Mouse (Mus musculus): Measurements from ENCODE around the gene Tnfrsf11a. TPM values are rescaled to one million over a fixed set of nuclear protein-coding genes. Genes with fewer than 3 reads are reported as not detected.
"Not testable (repeated sequence)": the region's sequence is repeated elsewhere in the genome, so short reads cannot be mapped to it uniquely, and the experiment has no call there.

Gene Tnfrsf11a
- total and polyA plus RNA-seq, 2 experiments from 2014 or later, result 1.1 to 4.0 TPM

GRCm38 (mm10) chr1:105801252-105801651 is 20.7 kb downstream of the Tnfrsf11a start:
- no peak overlapping the region for H3K9ac ChIP-seq (replicated peaks; ENCODE audit: low read length)
- H3K4me2 ChIP-seq (ENCODE audit: low read depth, low read length), result no peak overlapping the region
- H3K36me3 ChIP-seq (ENCODE audit: insufficient read depth, low read length), result no peaks in the 10 kb centered on the region
- DNase-seq (ENCODE audit: low spot score), result no peak
- H3K27me3 ChIP-seq (ENCODE audit: insufficient read depth, low read length), result no peaks in the 10 kb centered on the region
- ATAC-seq, result no peak
- H3K27ac ChIP-seq, result no peak overlapping the region
- no peaks in the 10 kb centered on the region for H3K9me3 ChIP-seq (ENCODE audit: low read length)
- H3K4me1 ChIP-seq (ENCODE audit: insufficient read depth, low read length), result no peaks in the 10 kb centered on the region
- H3K4me3 ChIP-seq (ENCODE audit: low read length), result no peak overlapping the region
- no peak for TF ChIP-seq CTCF (IDR thresholded peaks at IDR 0.05; ENCODE audit: low read depth)

GRCm38 (mm10) chr1:105802941-105803340 is 22.4 kb downstream of the Tnfrsf11a start:
- no peaks in the 10 kb centered on the region for H3K4me1 ChIP-seq (ENCODE audit: insufficient read depth, low read length)
- H3K27ac ChIP-seq, result no peak overlapping the region
- H3K36me3 ChIP-seq (ENCODE audit: insufficient read depth, low read length), result no peaks in the 10 kb centered on the region
- no peak overlapping the region for H3K4me2 ChIP-seq (ENCODE audit: low read depth, low read length)
- ATAC-seq (no peak), DNase-seq (ENCODE audit: low spot score) (no peak)
- no peaks in the 10 kb centered on the region for H3K27me3 ChIP-seq (ENCODE audit: insufficient read depth, low read length)
- H3K9ac ChIP-seq (replicated peaks; ENCODE audit: low read length), result no peak overlapping the region
- no peak for TF ChIP-seq CTCF (IDR thresholded peaks at IDR 0.05; ENCODE audit: low read depth)
- H3K4me3 ChIP-seq (ENCODE audit: low read length), result no peak overlapping the region
- H3K9me3 ChIP-seq (ENCODE audit: low read length), result no peaks in the 10 kb centered on the region
- WGBS, result 72% methylated on average over 6 of the region's 6 CpGs

GRCm38 (mm10) chr1:105804285-105804684 is 23.8 kb downstream of the Tnfrsf11a start:
- Histone ChIP-seq H3K4me1 (ENCODE audit: insufficient read depth, low read length) (no peaks in the 10 kb centered on the region), H3K36me3 (ENCODE audit: insufficient read depth, low read length) (no peaks in the 10 kb centered on the region), H3K4me3 (ENCODE audit: low read length) (no peak overlapping the region), H3K27me3 (ENCODE audit: insufficient read depth, low read length) (no peaks in the 10 kb centered on the region), H3K27ac (no peak overlapping the region), H3K4me2 (ENCODE audit: low read depth, low read length) (no peak overlapping the region), H3K9ac (replicated peaks; ENCODE audit: low read length) (no peak overlapping the region), H3K9me3 (ENCODE audit: low read length) (no peaks in the 10 kb centered on the region)
- no peak for TF ChIP-seq CTCF (IDR thresholded peaks at IDR 0.05; ENCODE audit: low read depth)
- 84% methylated on average over 3 of the region's 3 CpGs for WGBS
- DNase-seq (ENCODE audit: low spot score) (no peak), ATAC-seq (no peak)

- no peak for ATAC-seq
- Histone ChIP-seq H3K27me3 (ENCODE audit: insufficient read depth, low read length) (no peaks in the 10 kb centered on the region), H3K4me2 (ENCODE audit: low read depth, low read length) (no peak overlapping the region), H3K9me3 (ENCODE audit: low read length) (no peaks in the 10 kb centered on the region), H3K27ac (no peak overlapping the region), H3K9ac (replicated peaks; ENCODE audit: low read length) (no peak overlapping the region), H3K4me1 (ENCODE audit: insufficient read depth, low read length) (no peaks in the 10 kb centered on the region), H3K36me3 (ENCODE audit: insufficient read depth, low read length) (no peaks in the 10 kb centered on the region), H3K4me3 (ENCODE audit: low read length) (no peak overlapping the region)
- no peak for DNase-seq (ENCODE audit: low spot score)
- TF ChIP-seq CTCF (IDR thresholded peaks at IDR 0.05; ENCODE audit: low read depth), result no peak
- 90% methylated on average over 4 of the region's 4 CpGs for WGBS
Observed at GRCm38 (mm10) chr1:105805565-105805964, 25.0 kb downstream of the Tnfrsf11a start.

- Histone ChIP-seq H3K36me3 (ENCODE audit: insufficient read depth, low read length) (no peaks in the 10 kb centered on the region), H3K27me3 (ENCODE audit: insufficient read depth, low read length) (no peaks in the 10 kb centered on the region), H3K9ac (replicated peaks; ENCODE audit: low read length) (no peak overlapping the region), H3K4me3 (ENCODE audit: low read length) (no peak overlapping the region), H3K27ac (no peak overlapping the region), H3K4me1 (ENCODE audit: insufficient read depth, low read length) (no peaks in the 10 kb centered on the region), H3K4me2 (ENCODE audit: low read depth, low read length) (no peak overlapping the region), H3K9me3 (ENCODE audit: low read length) (no peaks in the 10 kb centered on the region)
- no peak for TF ChIP-seq CTCF (IDR thresholded peaks at IDR 0.05; ENCODE audit: low read depth)
- no peak for ATAC-seq
- WGBS, result 91% methylated on average over 10 of the region's 10 CpGs
- no peak for DNase-seq (ENCODE audit: low spot score)
Observed at GRCm38 (mm10) chr1:105807028-105807722, 26.7 kb downstream of the Tnfrsf11a start.

GRCm38 (mm10) chr1:105812027-105812426 is 31.5 kb downstream of the Tnfrsf11a start:
- H3K4me3 ChIP-seq (ENCODE audit: low read length); H3K9me3 ChIP-seq (ENCODE audit: low read length); DNase-seq (ENCODE audit: low spot score); H3K9ac ChIP-seq (replicated peaks; ENCODE audit: low read length); H3K4me2 ChIP-seq (ENCODE audit: low read depth, low read length); H3K27ac ChIP-seq; H3K36me3 ChIP-seq (ENCODE audit: insufficient read depth, low read length); H3K27me3 ChIP-seq (ENCODE audit: insufficient read depth, low read length); ATAC-seq; H3K4me1 ChIP-seq (ENCODE audit: insufficient read depth, low read length): not testable (repeated sequence)

- Histone ChIP-seq H3K9me3 (ENCODE audit: low read length) (no peaks in the 10 kb centered on the region), H3K4me1 (ENCODE audit: insufficient read depth, low read length) (no peaks in the 10 kb centered on the region), H3K4me3 (ENCODE audit: low read length) (no peak overlapping the region), H3K36me3 (ENCODE audit: insufficient read depth, low read length) (no peaks in the 10 kb centered on the region), H3K27ac (no peak overlapping the region), H3K27me3 (ENCODE audit: insufficient read depth, low read length) (no peaks in the 10 kb centered on the region), H3K4me2 (ENCODE audit: low read depth, low read length) (no peak overlapping the region), H3K9ac (replicated peaks; ENCODE audit: low read length) (no peak overlapping the region)
- WGBS, result 78% methylated on average over 20 of the region's 20 CpGs
- TF ChIP-seq CTCF (IDR thresholded peaks at IDR 0.05; ENCODE audit: low read depth), result no peak
- no peak for ATAC-seq
- no peak for DNase-seq (ENCODE audit: low spot score)
Observed at GRCm38 (mm10) chr1:105812960-105813708, 32.6 kb downstream of the Tnfrsf11a start.

Measured in hindbrain, postnatal 0 days (tissue).